Mouse (Mus musculus): Measurements from ENCODE around the gene Tspan31. TPM values are rescaled to one million over a fixed set of nuclear protein-coding genes. Genes with fewer than 3 reads are reported as not detected.
"Not testable (repeated sequence)": the region's sequence is repeated elsewhere in the genome, so short reads cannot be mapped to it uniquely, and the experiment has no call there.

Gene Tspan31
- polyA plus RNA-seq, 1 experiment = 116 TPM

- Histone ChIP-seq H3K4me3 (ENCODE audit: insufficient read depth, low read length) (no peak overlapping the region), H3K27ac (ENCODE audit: insufficient read depth, low read depth, low read length) (no peak overlapping the region), H3K4me1 (ENCODE audit: control insufficient read depth, insufficient read depth, low read length) (peaks cover 21% of the 10 kb centered on the region)
- TF ChIP-seq POLR2A (IDR thresholded peaks at IDR 0.05; ENCODE audit: borderline replicate concordance, low read depth, low read length) (no peak), CTCF (IDR thresholded peaks at IDR 0.05; ENCODE audit: low read depth, low read length) (no peak)
Measured at GRCm38 (mm10) chr10:127066519-127067018, 3.5 kb downstream of the Tspan31 start.

GRCm38 (mm10) chr10:127065981-127066380 lies 4.1 kb downstream of the Tspan31 start:
- no peak overlapping the region for H3K4me3 ChIP-seq (ENCODE audit: insufficient read depth, low read length)
- H3K27ac ChIP-seq (ENCODE audit: insufficient read depth, low read depth, low read length) = no peak overlapping the region
- TF ChIP-seq POLR2A (IDR thresholded peaks at IDR 0.05; ENCODE audit: borderline replicate concordance, low read depth, low read length) (no peak), CTCF (IDR thresholded peaks at IDR 0.05; ENCODE audit: low read depth, low read length) (no peak)
- peaks cover 20% of the 10 kb centered on the region for H3K4me1 ChIP-seq (ENCODE audit: control insufficient read depth, insufficient read depth, low read length)

GRCm38 (mm10) chr10:127063913-127064870 lies 5.9 kb downstream of the Tspan31 start:
- TF ChIP-seq POLR2A (IDR thresholded peaks at IDR 0.05; ENCODE audit: borderline replicate concordance, low read depth, low read length) = no peak
- no peak for TF ChIP-seq CTCF (IDR thresholded peaks at IDR 0.05; ENCODE audit: low read depth, low read length)
- Histone ChIP-seq H3K4me1 (ENCODE audit: control insufficient read depth, insufficient read depth, low read length) (peaks cover 20% of the 10 kb centered on the region), H3K27ac (ENCODE audit: insufficient read depth, low read depth, low read length) (peak overlapping the region; percentile 84), H3K4me3 (ENCODE audit: insufficient read depth, low read length) (peak overlapping the region; percentile 89)

- TF ChIP-seq CTCF (IDR thresholded peaks at IDR 0.05; ENCODE audit: low read depth, low read length) (no peak), POLR2A (IDR thresholded peaks at IDR 0.05; ENCODE audit: borderline replicate concordance, low read depth, low read length) (no peak)
- peak within 1 kb of the TSS; percentile 84 for H3K27ac ChIP-seq (ENCODE audit: insufficient read depth, low read depth, low read length)
- peak within 1 kb of the TSS; percentile 89 for H3K4me3 ChIP-seq (ENCODE audit: insufficient read depth, low read length)
- H3K4me1 ChIP-seq (ENCODE audit: control insufficient read depth, insufficient read depth, low read length) = peaks cover 17% of the 10 kb centered on the region
Measured at GRCm38 (mm10) chr10:127063239-127063872, 6.7 kb downstream of the Tspan31 start, which contains the start of gene Cdk4. Gene Cdk4 (plus strand): TSS chr10:127063534.

- Histone ChIP-seq H3K27ac (ENCODE audit: insufficient read depth, low read depth, low read length) (peak overlapping the region; percentile 61), H3K4me1 (ENCODE audit: control insufficient read depth, insufficient read depth, low read length) (peaks cover 17% of the 10 kb centered on the region), H3K4me3 (ENCODE audit: insufficient read depth, low read length) (no peak overlapping the region)
- TF ChIP-seq CTCF (IDR thresholded peaks at IDR 0.05; ENCODE audit: low read depth, low read length) = no peak
- TF ChIP-seq POLR2A (IDR thresholded peaks at IDR 0.05; ENCODE audit: borderline replicate concordance, low read depth, low read length) = no peak
Measured at GRCm38 (mm10) chr10:127062503-127062902, 7.6 kb downstream of the Tspan31 start.

- not testable (repeated sequence) for H3K4me3 ChIP-seq (ENCODE audit: insufficient read depth, low read length)
- Histone ChIP-seq H3K27ac (ENCODE audit: insufficient read depth, low read depth, low read length) (peak overlapping the region; percentile 61), H3K4me1 (ENCODE audit: control insufficient read depth, insufficient read depth, low read length) (peaks cover 17% of the 10 kb centered on the region)
Measured at GRCm38 (mm10) chr10:127062101-127062500, 8.0 kb downstream of the Tspan31 start.

GRCm38 (mm10) chr10:127061513-127061912 lies 8.6 kb downstream of the Tspan31 start:
- H3K4me3 ChIP-seq (ENCODE audit: insufficient read depth, low read length) = no peak overlapping the region
- peaks cover 17% of the 10 kb centered on the region for H3K4me1 ChIP-seq (ENCODE audit: control insufficient read depth, insufficient read depth, low read length)
- TF ChIP-seq CTCF (IDR thresholded peaks at IDR 0.05; ENCODE audit: low read depth, low read length) (no peak), POLR2A (IDR thresholded peaks at IDR 0.05; ENCODE audit: borderline replicate concordance, low read depth, low read length) (no peak)
- H3K27ac ChIP-seq (ENCODE audit: insufficient read depth, low read depth, low read length) = no peak overlapping the region

- H3K4me3 ChIP-seq (ENCODE audit: insufficient read depth, low read length) = no peak overlapping the region
- no peak overlapping the region for H3K27ac ChIP-seq (ENCODE audit: insufficient read depth, low read depth, low read length)
- TF ChIP-seq CTCF (IDR thresholded peaks at IDR 0.05; ENCODE audit: low read depth, low read length) = no peak
- TF ChIP-seq POLR2A (IDR thresholded peaks at IDR 0.05; ENCODE audit: borderline replicate concordance, low read depth, low read length) = no peak
- peaks cover 17% of the 10 kb centered on the region for H3K4me1 ChIP-seq (ENCODE audit: control insufficient read depth, insufficient read depth, low read length)
Measured at GRCm38 (mm10) chr10:127061085-127061484, 9.0 kb downstream of the Tspan31 start.

- Histone ChIP-seq H3K4me3 (ENCODE audit: insufficient read depth, low read length) (peak within 1 kb of the TSS; percentile 49), H3K27ac (ENCODE audit: insufficient read depth, low read depth, low read length) (no peak within 1 kb of the TSS), H3K4me1 (ENCODE audit: control insufficient read depth, insufficient read depth, low read length) (peaks cover 15% of the 10 kb centered on the region)
- TF ChIP-seq CTCF (IDR thresholded peaks at IDR 0.05; ENCODE audit: low read depth, low read length) (no peak), POLR2A (IDR thresholded peaks at IDR 0.05; ENCODE audit: borderline replicate concordance, low read depth, low read length) (no peak)
Measured at GRCm38 (mm10) chr10:127059968-127060916, 9.8 kb downstream of the Tspan31 start, which contains the start of gene March9. Gene March9 (minus strand): TSS chr10:127060184.

Measured in bone marrow macrophage, adult 2 months (primary cell).